Mouse (Mus musculus) neutrophil, adult 83 days (primary cell): Measurements from ENCODE around the gene Krt5. TPM values are rescaled to one million over a fixed set of nuclear protein-coding genes. Genes with fewer than 3 reads are reported as not detected.

Source experiments
- total RNA-seq, 2 experiments: library from RNA; stranded (reverse); gene quantifications; one replicate each; pipeline ENCODE4 v1.2.4; 2023

Krt5 gene
- total RNA-seq: not detected

DNA sequence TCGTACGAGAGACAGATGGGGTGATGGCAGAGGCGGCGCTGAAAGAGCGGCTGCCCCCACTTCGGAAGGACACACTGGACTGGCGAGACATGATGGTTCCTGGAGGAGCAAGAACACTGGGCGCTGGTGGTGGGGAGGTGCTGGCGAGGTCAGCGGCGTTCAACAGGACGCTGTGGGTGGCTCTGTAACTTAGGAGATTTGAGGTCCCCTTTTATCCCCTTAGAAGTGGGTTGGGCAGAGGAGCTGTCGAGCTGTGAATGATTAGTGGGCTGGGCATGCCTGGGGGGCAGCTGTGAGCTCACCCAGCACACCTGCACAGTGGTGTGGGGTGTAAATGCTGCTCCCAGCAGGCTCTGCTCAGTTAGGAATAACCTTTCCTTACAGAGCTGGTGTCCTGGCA lies at the start of gene Krt5:
TSS of gene Krt5 (minus strand) at position 179 of the 400 bp plus-strand sequence.

DNA sequence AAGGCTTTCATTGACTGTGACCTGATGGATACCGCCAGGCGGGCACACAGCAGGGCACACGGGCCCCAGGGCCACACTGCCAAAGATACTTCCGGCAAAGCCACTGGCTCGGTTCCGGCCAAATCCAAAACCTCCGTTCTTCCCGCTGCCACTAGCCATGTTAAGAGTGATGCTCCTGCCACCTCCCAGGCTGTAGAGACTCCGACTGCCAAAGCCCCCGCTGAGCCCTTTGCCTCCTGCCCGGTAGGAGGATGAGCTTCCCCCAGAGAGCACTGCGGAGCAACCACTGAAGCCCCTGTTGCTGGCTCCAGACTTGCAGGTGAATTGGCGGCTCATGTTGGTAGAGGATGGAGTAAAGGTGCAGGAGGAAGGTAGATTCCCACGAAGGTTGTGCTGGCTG lies 30.0 kb upstream of the Krt5 start, which contains the start of gene Krt71:
TSS of gene Krt71 (minus strand) at position 399 of the 400 bp plus-strand sequence.

DNA sequence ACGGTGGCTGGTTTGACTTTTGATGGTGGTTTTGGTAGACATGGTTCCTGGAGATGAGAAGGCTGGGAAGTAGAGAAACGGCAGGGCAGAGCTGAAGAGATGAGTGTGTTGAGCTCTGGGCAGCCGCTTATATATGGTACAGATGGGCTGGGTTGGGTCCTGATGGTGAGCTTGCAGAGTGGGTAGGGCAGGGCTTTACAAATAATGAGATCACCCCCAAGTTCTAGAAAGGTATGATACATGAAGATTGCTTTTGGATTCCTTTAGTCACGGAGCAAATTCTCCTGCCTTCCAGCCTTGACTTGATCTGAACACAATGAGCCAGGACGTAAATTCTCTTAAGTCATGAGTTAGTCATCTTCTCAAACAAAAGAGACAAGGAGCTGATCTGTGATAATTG lies 18.5 kb downstream of the Krt5 start, which contains the start of gene Krt6a:
TSS of gene Krt6a (minus strand) at position 101 of the 400 bp plus-strand sequence.

DNA sequence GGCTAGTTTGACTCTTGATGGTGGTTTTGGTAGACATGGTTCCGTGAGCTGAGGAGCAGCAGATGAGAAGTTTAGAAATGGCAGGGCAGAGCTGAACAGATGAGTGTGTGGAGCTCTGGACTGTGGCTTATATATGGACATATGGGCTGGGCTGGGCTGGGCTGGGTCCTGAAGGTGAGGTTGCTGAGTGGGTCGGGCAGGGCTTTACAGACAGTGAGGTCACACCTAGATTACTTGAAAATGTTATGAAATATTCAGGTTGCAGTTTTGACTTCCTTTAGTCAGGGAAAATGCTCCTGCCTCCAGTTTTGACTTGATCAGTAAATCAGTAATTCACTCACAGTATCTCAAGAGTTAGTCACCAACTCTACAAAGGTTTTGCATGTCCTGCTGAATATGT lies 32.5 kb downstream of the Krt5 start, which contains the start of gene Krt6b:
TSS of gene Krt6b (minus strand) at position 101 of the 400 bp plus-strand sequence.

Other genes with a start within 250 kb of the Krt5 start
- 1 to 10 TPM in 1 of 2 experiments, under 1 TPM in 1; 0.75 to 1.9 TPM for gene Krt81, start 249.1 kb downstream of the Krt5 start, total RNA-seq
- gene Krt86, start 239.4 kb downstream of the Krt5 start, total RNA-seq: 1 to 10 TPM; 4.3 to 5.9 TPM
- 10 to 100 TPM; 15.9 to 16.6 TPM for gene Krt83, start 221.4 kb downstream of the Krt5 start, total RNA-seq
- gene Gm49425, start 195.6 kb downstream of the Krt5 start, total RNA-seq: not detected
- gene Krt84, start 180.1 kb downstream of the Krt5 start, total RNA-seq: not detected
- gene Krt82, start 162.2 kb downstream of the Krt5 start, total RNA-seq: not detected
- not detected for gene Krt90, start 149.9 kb downstream of the Krt5 start, total RNA-seq
- under 1 TPM; 0.64 to 0.70 TPM for gene Krt75, start 139.0 kb downstream of the Krt5 start, total RNA-seq
- gene Gm5414, start 84.7 kb downstream of the Krt5 start, total RNA-seq: not detected
- gene Gm5478, start 65.5 kb downstream of the Krt5 start, total RNA-seq: not detected
- gene Krt6b, start 32.6 kb downstream of the Krt5 start, total RNA-seq: not detected
- not detected for gene Krt6a, start 18.6 kb downstream of the Krt5 start, total RNA-seq
- gene Krt71, start 30.2 kb upstream of the Krt5 start, total RNA-seq: not detected
- not detected for gene Krt72, start 73.6 kb upstream of the Krt5 start, total RNA-seq
- not detected for gene Krt73, start 89.4 kb upstream of the Krt5 start, total RNA-seq
- not detected for gene Krt2, start 105.3 kb upstream of the Krt5 start, total RNA-seq
- gene Krt1, start 137.9 kb upstream of the Krt5 start, total RNA-seq: not detected
- not detected for gene Krt77, start 156.8 kb upstream of the Krt5 start, total RNA-seq
- not detected for gene Krt76, start 180.0 kb upstream of the Krt5 start, total RNA-seq
- not detected for gene Krt4, start 211.8 kb upstream of the Krt5 start, total RNA-seq
- gene Krt79, start 227.4 kb upstream of the Krt5 start, total RNA-seq: not detected
- gene Krt78, start 241.4 kb upstream of the Krt5 start, total RNA-seq: not detected